Mouse (Mus musculus) midbrain, embryonic 10.5 days (tissue): ENCODE data around the gene Bpifb1. TPM values are rescaled to one million over a fixed set of nuclear protein-coding genes. Genes with fewer than 3 reads are reported as not detected.
"Not testable (repeated sequence)": the region's sequence is repeated elsewhere in the genome, so short reads cannot be mapped to it uniquely, and the experiment has no call there.

ENCODE experiments used
- DNase-seq: peaks from one replicate; pipeline ENCODE4 v3.0.0-alpha.2; 2017; ENCODE audit warnings: low spot score
- H3K27ac ChIP-seq: fragments of 300-500 bp; sonication (generic); replicated peaks from 2 replicates; pipeline ENCODE4 v1.5.1; 2016; ENCODE audit warnings: mild to moderate bottlenecking
- H3K27me3 ChIP-seq: fragments of 300-500 bp; sonication (generic); 2 replicates; pipeline ENCODE4 v1.6.1; 2016; ENCODE audit warnings: low read depth, mild to moderate bottlenecking; ENCODE audit not compliant: poor library complexity, severe bottlenecking
- H3K36me3 ChIP-seq: fragments of 300-500 bp; sonication (generic); 2 replicates; pipeline ENCODE4 v1.6.1; 2016; ENCODE audit warnings: mild to moderate bottlenecking, moderate library complexity
- H3K4me1 ChIP-seq: fragments of 300-500 bp; sonication (generic); 2 replicates; pipeline ENCODE4 v1.6.1; 2016
- H3K4me3 ChIP-seq: fragments of 300-500 bp; sonication (generic); 2 replicates; pipeline ENCODE4 v1.5.1; 2016; ENCODE audit warnings: mild to moderate bottlenecking, moderate library complexity
- H3K9me3 ChIP-seq: fragments of 300-500 bp; sonication (generic); replicated peaks from 2 replicates; pipeline ENCODE4 v1.6.1; 2016; ENCODE audit warnings: mild to moderate bottlenecking
- WGBS: fragments of 180-500 bp; shearing (Covaris S2); methylation state at CpG from one replicate; pipeline ENCODE4 v1.1.7; 2016; 5-methylcytosine and 5-hydroxymethylcytosine counted together
- polyA plus RNA-seq: library from polyadenylated mRNA; unstranded; fragments of >200 nt; fragmentation: Nextera tagmentation; extraction: Ambion mirVana; gene quantifications from 2 replicates; pipeline ENCODE4 v1.2.1, GENCODE M21; 2016

Bpifb1 gene
- polyA plus RNA-seq = not detected in 2 replicates

GRCm38 (mm10) chr2:154190546-154191258 is at the start of gene Bpifb1:
TSS of gene Bpifb1 (plus strand) at chr2:154190818.
- Histone ChIP-seq H3K4me3 (no peak within 1 kb of the TSS), H3K27me3 (no peaks in the 10 kb centered on the region), H3K27ac (no peak within 1 kb of the TSS), H3K9me3 (no peaks in the 10 kb centered on the region), H3K36me3 (no peaks in the 10 kb centered on the region), H3K4me1 (peaks cover 4% of the 10 kb centered on the region; the same call in 1 of the 2 replicates)
- no peak for DNase-seq
- 84% methylated on average over 11 of the region's 11 CpGs for WGBS

GRCm38 (mm10) chr2:154142580-154142979 is 48.0 kb upstream of the Bpifb1 start, which contains the start of gene Bpifa1:
TSS of gene Bpifa1 (plus strand) at chr2:154142880.
- no peak for DNase-seq
- no peak within 1 kb of the TSS for H3K27ac ChIP-seq
- H3K4me3 ChIP-seq = no peak within 1 kb of the TSS
- WGBS = 85% methylated on average over 4 of the region's 4 CpGs
- H3K36me3 ChIP-seq = no peaks in the 10 kb centered on the region
- H3K9me3 ChIP-seq = no peaks in the 10 kb centered on the region
- no peaks in the 10 kb centered on the region for H3K27me3 ChIP-seq
- no peaks in the 10 kb centered on the region for H3K4me1 ChIP-seq

- no peaks in the 10 kb centered on the region for H3K4me1 ChIP-seq
- DNase-seq = no peak
- H3K36me3 ChIP-seq = no peaks in the 10 kb centered on the region
- no peaks in the 10 kb centered on the region for H3K9me3 ChIP-seq
- H3K4me3 ChIP-seq = no peak overlapping the region
- H3K27ac ChIP-seq = no peak overlapping the region
- 84% methylated on average over 3 of the region's 3 CpGs for WGBS
- no peaks in the 10 kb centered on the region for H3K27me3 ChIP-seq
Measured at GRCm38 (mm10) chr2:154143735-154144134, 46.9 kb upstream of the Bpifb1 start.

GRCm38 (mm10) chr2:154147496-154147895 is 43.1 kb upstream of the Bpifb1 start:
- no peak for DNase-seq
- Histone ChIP-seq H3K27me3 (no peaks in the 10 kb centered on the region), H3K27ac (no peak overlapping the region), H3K4me3 (no peak overlapping the region), H3K4me1 (no peaks in the 10 kb centered on the region), H3K9me3 (no peaks in the 10 kb centered on the region), H3K36me3 (no peaks in the 10 kb centered on the region)
- WGBS = 73% methylated on average over 4 of the region's 4 CpGs

- no peaks in the 10 kb centered on the region for H3K27me3 ChIP-seq
- H3K4me3 ChIP-seq = no peak overlapping the region
- no peaks in the 10 kb centered on the region for H3K4me1 ChIP-seq
- no peak overlapping the region for H3K27ac ChIP-seq
- WGBS = 39% methylated on average over 3 of the region's 3 CpGs
- peaks cover 9% of the 10 kb centered on the region; the same call in 1 of the 2 replicates for H3K9me3 ChIP-seq
- no peaks in the 10 kb centered on the region for H3K36me3 ChIP-seq
- peak; percentile 48 for DNase-seq
Measured at GRCm38 (mm10) chr2:154158433-154158832, 32.2 kb upstream of the Bpifb1 start.

- 89% methylated on average over 8 of the region's 8 CpGs for WGBS
- no peaks in the 10 kb centered on the region for H3K36me3 ChIP-seq
- no peaks in the 10 kb centered on the region for H3K27me3 ChIP-seq
- DNase-seq = no peak
- H3K4me1 ChIP-seq = no peaks in the 10 kb centered on the region
- H3K27ac ChIP-seq = no peak within 1 kb of the TSS
- peaks cover 9% of the 10 kb centered on the region; the same call in 1 of the 2 replicates for H3K9me3 ChIP-seq
- no peak within 1 kb of the TSS for H3K4me3 ChIP-seq
Measured at GRCm38 (mm10) chr2:154162307-154162706, 28.3 kb upstream of the Bpifb1 start, which contains the start of gene Bpifa5. TSS of gene Bpifa5 (plus strand) at chr2:154162607.

- 91% methylated on average over 5 of the region's 5 CpGs for WGBS
- Histone ChIP-seq H3K4me3 (no peak overlapping the region), H3K9me3 (peaks cover 9% of the 10 kb centered on the region; the same call in 1 of the 2 replicates), H3K36me3 (no peaks in the 10 kb centered on the region), H3K27me3 (no peaks in the 10 kb centered on the region), H3K27ac (no peak overlapping the region), H3K4me1 (no peaks in the 10 kb centered on the region)
- DNase-seq = no peak
Measured at GRCm38 (mm10) chr2:154163306-154163705, 27.3 kb upstream of the Bpifb1 start.

GRCm38 (mm10) chr2:154169172-154169571 is 21.4 kb upstream of the Bpifb1 start:
- 68% methylated on average over 3 of the region's 3 CpGs for WGBS
- H3K4me1 ChIP-seq = no peaks in the 10 kb centered on the region

GRCm38 (mm10) chr2:154171621-154172020 is 19.0 kb upstream of the Bpifb1 start:
- Histone ChIP-seq H3K9me3 (no peaks in the 10 kb centered on the region), H3K4me3 (no peak overlapping the region), H3K4me1 (no peaks in the 10 kb centered on the region), H3K36me3 (no peaks in the 10 kb centered on the region), H3K27me3 (no peaks in the 10 kb centered on the region), H3K27ac (no peak overlapping the region)
- DNase-seq = no peak
- WGBS = 78% methylated on average over 6 of the region's 6 CpGs

More at GRCm38 (mm10) chr2:154169172-154169571, 21.4 kb upstream of the Bpifb1 start:
- H3K9me3 ChIP-seq = no peaks in the 10 kb centered on the region
- no peak for DNase-seq
- H3K27me3 ChIP-seq = no peaks in the 10 kb centered on the region
- no peaks in the 10 kb centered on the region for H3K36me3 ChIP-seq
- no peak overlapping the region for H3K27ac ChIP-seq
- no peak overlapping the region for H3K4me3 ChIP-seq

- no peaks in the 10 kb centered on the region for H3K4me1 ChIP-seq
- no peaks in the 10 kb centered on the region for H3K27me3 ChIP-seq
- DNase-seq = peak; percentile 31
- WGBS = 44% methylated on average over 1 of the region's 1 CpGs
- H3K27ac ChIP-seq = no peak overlapping the region
- no peak overlapping the region for H3K4me3 ChIP-seq
- H3K9me3 ChIP-seq = no peaks in the 10 kb centered on the region
- H3K36me3 ChIP-seq = no peaks in the 10 kb centered on the region
Measured at GRCm38 (mm10) chr2:154173313-154173712, 17.3 kb upstream of the Bpifb1 start.

- H3K27me3 ChIP-seq, DNase-seq, H3K4me3 ChIP-seq, H3K27ac ChIP-seq, H3K4me1 ChIP-seq, H3K9me3 ChIP-seq, H3K36me3 ChIP-seq: not testable (repeated sequence)
- WGBS = 87% methylated on average over 7 of the region's 7 CpGs
Measured at GRCm38 (mm10) chr2:154181900-154182299, 8.7 kb upstream of the Bpifb1 start.

- 91% methylated on average over 4 of the region's 4 CpGs for WGBS
- H3K4me3 ChIP-seq, H3K4me1 ChIP-seq, H3K27me3 ChIP-seq, H3K9me3 ChIP-seq, H3K27ac ChIP-seq, H3K36me3 ChIP-seq, DNase-seq: not testable (repeated sequence)
Measured at GRCm38 (mm10) chr2:154183061-154183460, 7.6 kb upstream of the Bpifb1 start.

GRCm38 (mm10) chr2:154185319-154185718 is 5.3 kb upstream of the Bpifb1 start:
- Histone ChIP-seq H3K27ac (no peak overlapping the region), H3K9me3 (no peaks in the 10 kb centered on the region), H3K36me3 (no peaks in the 10 kb centered on the region), H3K27me3 (no peaks in the 10 kb centered on the region), H3K4me3 (no peak overlapping the region), H3K4me1 (no peaks in the 10 kb centered on the region)
- no peak for DNase-seq
- 92% methylated on average over 6 of the region's 6 CpGs for WGBS
